Mouse (Mus musculus): Measurements from ENCODE around the gene Mprip. TPM values are rescaled to one million over a fixed set of nuclear protein-coding genes. Genes with fewer than 3 reads are reported as not detected.

Mprip gene
- 10.2 TPM for polyA plus RNA-seq (2017; shearing (Covaris generic))

DNA sequence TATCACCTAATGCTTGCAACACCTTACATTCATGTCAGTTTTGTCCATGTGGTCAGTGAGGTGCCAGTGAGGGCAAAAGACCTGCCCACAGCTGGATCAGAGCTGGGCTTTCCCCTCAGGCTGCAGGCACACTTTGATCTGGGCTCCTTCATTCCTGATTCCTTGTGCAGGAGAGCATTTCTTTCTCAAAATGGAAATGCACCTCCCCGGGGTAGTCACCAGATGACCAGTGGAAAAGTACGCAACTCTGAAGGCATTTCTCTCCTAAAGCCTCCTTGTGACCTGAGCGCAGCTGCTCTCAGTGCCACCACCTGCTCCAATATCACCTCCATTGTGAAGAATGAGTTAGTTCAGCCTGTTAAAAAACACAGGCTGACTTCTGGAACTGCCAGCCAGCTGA lies at the start of gene Mprip:
Gene Mprip, plus strand, starts transcription at position 301 of the 400 bp plus-strand sequence.

DNA sequence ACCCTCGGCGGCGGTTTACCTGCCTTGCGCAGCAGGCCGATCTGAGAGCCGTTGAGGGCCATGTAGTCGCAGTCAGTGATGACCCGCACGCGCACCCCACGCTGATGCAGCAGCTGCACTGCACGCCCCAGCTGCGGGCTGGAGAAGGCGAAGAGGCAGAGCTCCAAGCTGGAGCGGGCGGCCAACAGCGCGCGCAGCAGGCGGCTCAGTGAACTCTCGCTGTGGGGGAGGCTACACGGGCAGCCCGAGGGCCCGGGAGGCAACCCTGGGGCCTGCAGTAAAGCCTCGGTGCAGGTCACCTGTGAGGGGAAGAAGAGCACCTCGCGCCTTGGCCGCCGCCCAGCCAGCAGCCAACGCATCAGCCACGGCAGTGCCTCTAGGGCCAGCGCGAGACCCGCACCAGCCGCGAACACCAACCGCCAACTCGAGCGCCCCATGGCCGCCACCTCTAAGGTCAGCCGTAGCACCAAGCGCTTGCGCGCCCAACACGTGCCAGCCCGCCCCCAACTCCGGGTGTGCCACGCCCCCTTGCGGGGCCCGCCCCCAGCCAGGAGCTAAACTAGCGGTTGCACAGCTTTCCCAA lies 126.2 kb downstream of the Mprip start, which contains the start of gene Pld6:
Gene Pld6, minus strand, starts transcription at position 447 of the 583 bp plus-strand sequence.

DNA sequence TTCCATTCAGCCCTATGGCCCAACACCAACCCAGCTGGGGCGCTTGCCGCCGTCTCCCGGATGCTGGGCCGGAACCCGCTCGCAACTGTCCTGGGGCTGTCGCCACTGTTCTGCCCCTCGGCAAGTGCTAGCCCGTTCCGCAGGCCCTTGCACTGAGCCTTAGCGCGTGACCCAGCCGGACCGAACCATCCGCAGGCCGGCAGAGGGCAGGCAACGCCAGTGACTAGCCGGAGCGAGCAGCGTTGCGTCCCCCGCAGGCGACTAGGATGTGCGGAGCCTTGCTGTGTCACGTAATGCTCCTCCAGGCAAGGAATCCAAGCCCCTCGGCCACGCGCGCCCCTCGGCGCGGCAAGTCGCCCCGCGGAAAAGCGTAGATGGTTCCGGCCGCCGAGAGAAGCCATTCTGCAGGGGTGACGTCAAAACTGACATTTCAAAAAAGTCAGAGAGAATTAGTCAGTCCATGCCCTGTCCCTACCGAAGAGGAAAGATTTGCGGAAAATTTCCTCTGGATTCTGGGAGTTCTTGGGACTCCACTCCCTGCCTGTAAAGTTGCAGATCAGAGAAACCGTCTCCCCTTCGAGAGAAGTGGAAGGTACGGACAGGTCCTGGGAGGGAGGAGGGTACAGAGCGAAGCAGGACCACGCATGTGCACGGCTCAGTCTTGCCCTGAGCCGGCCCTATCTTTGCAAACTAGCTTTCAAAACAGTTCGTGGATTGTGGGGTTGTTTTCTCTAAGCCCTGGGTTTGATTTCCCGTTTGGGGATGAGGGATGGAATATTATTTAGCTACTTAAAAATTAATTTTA lies 148.8 kb downstream of the Mprip start, which contains the start of gene Flcn:
Gene Flcn, minus strand, starts transcription at position 347 of the 805 bp plus-strand sequence.

Other genes with a start within 250 kb of the Mprip start
- 14.5 TPM for gene Jmjd4, start 211.3 kb upstream of the Mprip start, polyA plus RNA-seq (2017; shearing (Covaris generic))
- gene Snap47, start 210.1 kb upstream of the Mprip start, polyA plus RNA-seq (2017; shearing (Covaris generic)) = 64.8 TPM
- gene Zfp867, start 188.8 kb upstream of the Mprip start, polyA plus RNA-seq (2017; shearing (Covaris generic)) = 2.9 TPM
- gene Zkscan17, start 134.6 kb upstream of the Mprip start, polyA plus RNA-seq (2017; shearing (Covaris generic)) = 28.0 TPM
- gene Nlrp3, start 119.7 kb upstream of the Mprip start, polyA plus RNA-seq (2017; shearing (Covaris generic)) = not detected
- gene Olfr222, start 85.1 kb upstream of the Mprip start, polyA plus RNA-seq (2017; shearing (Covaris generic)) = not detected
- gene Olfr223, start 68.0 kb upstream of the Mprip start, polyA plus RNA-seq (2017; shearing (Covaris generic)) = not detected
- gene Pld6, start 126.3 kb downstream of the Mprip start, polyA plus RNA-seq (2017; shearing (Covaris generic)) = 0.16 TPM
- gene Flcn, start 148.7 kb downstream of the Mprip start, polyA plus RNA-seq (2017; shearing (Covaris generic)) = 68.5 TPM
- gene Nt5m, start 178.1 kb downstream of the Mprip start, polyA plus RNA-seq (2017; shearing (Covaris generic)) = 15.2 TPM
- gene Cops3, start 178.5 kb downstream of the Mprip start, polyA plus RNA-seq (2017; shearing (Covaris generic)) = 104 TPM

Data from activated CD4-positive, CD25-positive, alpha-beta regulatory T cell, adult 9 weeks (primary cell).